Mouse (Mus musculus): ENCODE measurements around the gene Wasf3. TPM values are rescaled to one million over a fixed set of nuclear protein-coding genes. Genes with fewer than 3 reads are reported as not detected.

Wasf3 gene
- polyA plus RNA-seq, 1 experiment from 2014 or later = 1.0 TPM

DNA sequence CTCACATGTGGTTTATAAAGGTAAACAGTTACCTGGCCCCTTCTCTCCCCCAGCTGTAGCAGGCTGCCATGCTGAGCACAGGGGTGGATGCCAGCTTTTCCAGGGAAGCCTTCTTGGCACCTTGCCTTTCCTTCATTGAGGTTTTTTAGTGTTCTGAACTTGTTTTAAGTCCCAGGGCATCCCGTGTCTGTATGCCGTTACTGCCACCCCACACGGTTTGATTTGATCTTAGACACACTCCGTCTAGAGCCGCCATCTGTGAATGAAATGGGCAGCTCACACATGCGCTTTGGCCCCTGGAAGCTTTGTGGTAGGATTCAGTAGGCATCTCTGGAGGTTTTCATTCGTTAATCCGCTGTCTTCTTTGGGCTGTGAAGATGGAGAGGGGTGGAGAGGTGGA, 23.8 kb downstream of the Wasf3 start:
- H3K27ac ChIP-seq (ENCODE audit: low read length) = no peak overlapping the region
- H3K9me3 ChIP-seq (ENCODE audit: control insufficient read depth, low read length) = no peaks in the 10 kb centered on the region
- no peaks in the 10 kb centered on the region for H3K27me3 ChIP-seq (ENCODE audit: control insufficient read depth, insufficient read depth, low read depth, low read length)
- H3K4me3 ChIP-seq (ENCODE audit: low read length) = no peak overlapping the region
- no peak overlapping the region for H3K9ac ChIP-seq (ENCODE audit: low read length)
- 0 out of 2 replicates have a peak, but pooled peaks cover 3% of the 10 kb centered on the region for H3K4me1 ChIP-seq (replicated peaks; ENCODE audit: control insufficient read depth, insufficient read depth, low read length)
- no peak for ATAC-seq (ENCODE audit: low read depth)
- WGBS = 70% methylated on average over 8 of the region's 8 CpGs
- H3K36me3 ChIP-seq (ENCODE audit: control insufficient read depth, insufficient read depth, low read length) = no peaks in the 10 kb centered on the region
- H3K4me2 ChIP-seq (ENCODE audit: low read depth, low read length) = no peak overlapping the region

GRCm38 (mm10) chr5:146410821-146411220, 26.0 kb downstream of the Wasf3 start:
- no peaks in the 10 kb centered on the region for H3K27me3 ChIP-seq (ENCODE audit: control insufficient read depth, insufficient read depth, low read depth, low read length)
- H3K36me3 ChIP-seq (ENCODE audit: control insufficient read depth, insufficient read depth, low read length) = no peaks in the 10 kb centered on the region
- H3K27ac ChIP-seq (ENCODE audit: low read length) = no peak overlapping the region
- no peak for ATAC-seq (ENCODE audit: low read depth)
- no peak overlapping the region for H3K4me2 ChIP-seq (ENCODE audit: low read depth, low read length)
- no peaks in the 10 kb centered on the region for H3K9me3 ChIP-seq (ENCODE audit: control insufficient read depth, low read length)
- WGBS = 83% methylated on average over 4 of the region's 4 CpGs
- H3K4me3 ChIP-seq (ENCODE audit: low read length) = no peak overlapping the region
- H3K4me1 ChIP-seq (replicated peaks; ENCODE audit: control insufficient read depth, insufficient read depth, low read length) = 0 out of 2 replicates have a peak, but pooled peaks cover 3% of the 10 kb centered on the region
- H3K9ac ChIP-seq (ENCODE audit: low read length) = no peak overlapping the region

GRCm38 (mm10) chr5:146412743-146413430, 28.1 kb downstream of the Wasf3 start:
- H3K4me3 ChIP-seq (ENCODE audit: low read length) = no peak overlapping the region
- H3K9me3 ChIP-seq (ENCODE audit: control insufficient read depth, low read length) = no peaks in the 10 kb centered on the region
- no peak overlapping the region for H3K27ac ChIP-seq (ENCODE audit: low read length)
- no peak overlapping the region for H3K9ac ChIP-seq (ENCODE audit: low read length)
- H3K4me2 ChIP-seq (ENCODE audit: low read depth, low read length) = no peak overlapping the region
- H3K36me3 ChIP-seq (ENCODE audit: control insufficient read depth, insufficient read depth, low read length) = no peaks in the 10 kb centered on the region
- 53% methylated on average over 15 of the region's 15 CpGs for WGBS
- H3K27me3 ChIP-seq (ENCODE audit: control insufficient read depth, insufficient read depth, low read depth, low read length) = no peaks in the 10 kb centered on the region
- no peak for ATAC-seq (ENCODE audit: low read depth)
- 0 out of 2 replicates have a peak, but pooled peaks cover 3% of the 10 kb centered on the region for H3K4me1 ChIP-seq (replicated peaks; ENCODE audit: control insufficient read depth, insufficient read depth, low read length)

GRCm38 (mm10) chr5:146414611-146415010, 29.8 kb downstream of the Wasf3 start:
- Histone ChIP-seq H3K9me3 (ENCODE audit: control insufficient read depth, low read length) (no peaks in the 10 kb centered on the region), H3K4me3 (ENCODE audit: low read length) (no peak overlapping the region), H3K4me2 (ENCODE audit: low read depth, low read length) (no peak overlapping the region), H3K27me3 (ENCODE audit: control insufficient read depth, insufficient read depth, low read depth, low read length) (no peaks in the 10 kb centered on the region), H3K27ac (ENCODE audit: low read length) (no peak overlapping the region), H3K9ac (ENCODE audit: low read length) (no peak overlapping the region), H3K4me1 (replicated peaks; ENCODE audit: control insufficient read depth, insufficient read depth, low read length) (0 out of 2 replicates have a peak, but pooled peaks cover 5% of the 10 kb centered on the region), H3K36me3 (ENCODE audit: control insufficient read depth, insufficient read depth, low read length) (no peaks in the 10 kb centered on the region)
- WGBS = 77% methylated on average over 4 of the region's 4 CpGs
- ATAC-seq (ENCODE audit: low read depth) = no peak

GRCm38 (mm10) chr5:146415218-146415617, 30.4 kb downstream of the Wasf3 start:
- Histone ChIP-seq H3K9ac (ENCODE audit: low read length) (no peak overlapping the region), H3K4me3 (ENCODE audit: low read length) (no peak overlapping the region), H3K27ac (ENCODE audit: low read length) (no peak overlapping the region), H3K36me3 (ENCODE audit: control insufficient read depth, insufficient read depth, low read length) (no peaks in the 10 kb centered on the region), H3K27me3 (ENCODE audit: control insufficient read depth, insufficient read depth, low read depth, low read length) (no peaks in the 10 kb centered on the region), H3K9me3 (ENCODE audit: control insufficient read depth, low read length) (no peaks in the 10 kb centered on the region), H3K4me2 (ENCODE audit: low read depth, low read length) (no peak overlapping the region), H3K4me1 (replicated peaks; ENCODE audit: control insufficient read depth, insufficient read depth, low read length) (0 out of 2 replicates have a peak, but pooled peaks cover 5% of the 10 kb centered on the region)
- ATAC-seq (ENCODE audit: low read depth) = no peak
- 78% methylated on average over 12 of the region's 12 CpGs for WGBS

- no peaks in the 10 kb centered on the region for H3K36me3 ChIP-seq (ENCODE audit: control insufficient read depth, insufficient read depth, low read length)
- H3K4me1 ChIP-seq (replicated peaks; ENCODE audit: control insufficient read depth, insufficient read depth, low read length) = 0 out of 2 replicates have a peak, but pooled peaks cover 5% of the 10 kb centered on the region
- no peaks in the 10 kb centered on the region for H3K9me3 ChIP-seq (ENCODE audit: control insufficient read depth, low read length)
- H3K27ac ChIP-seq (ENCODE audit: low read length) = no peak overlapping the region
- WGBS = 66% methylated on average over 20 of the region's 20 CpGs
- H3K27me3 ChIP-seq (ENCODE audit: control insufficient read depth, insufficient read depth, low read depth, low read length) = no peaks in the 10 kb centered on the region
- no peak overlapping the region for H3K4me3 ChIP-seq (ENCODE audit: low read length)
- no peak overlapping the region for H3K4me2 ChIP-seq (ENCODE audit: low read depth, low read length)
- no peak for ATAC-seq (ENCODE audit: low read depth)
- H3K9ac ChIP-seq (ENCODE audit: low read length) = no peak overlapping the region
Measured at GRCm38 (mm10) chr5:146416331-146417110, 31.7 kb downstream of the Wasf3 start.

DNA sequence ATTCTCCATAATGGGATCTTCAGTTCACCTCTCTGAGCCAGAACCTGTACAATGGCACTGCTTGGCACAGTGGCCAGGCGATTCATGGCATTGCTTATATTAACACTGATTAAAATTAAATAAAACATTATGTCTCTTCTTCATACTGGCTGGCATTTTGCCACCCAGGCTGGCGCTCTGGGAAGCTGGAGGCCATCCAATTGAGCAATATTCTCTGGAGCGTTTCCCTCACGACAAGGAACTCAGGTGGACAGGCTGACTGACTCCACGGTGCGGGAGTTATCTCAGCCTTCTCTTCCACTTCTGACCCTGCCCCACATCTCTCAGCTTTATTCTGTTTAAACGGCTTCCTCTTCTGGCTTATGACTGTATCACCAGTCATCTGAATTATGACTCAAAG, 33.3 kb downstream of the Wasf3 start:
- no peaks in the 10 kb centered on the region for H3K9me3 ChIP-seq (ENCODE audit: control insufficient read depth, low read length)
- H3K36me3 ChIP-seq (ENCODE audit: control insufficient read depth, insufficient read depth, low read length) = no peaks in the 10 kb centered on the region
- no peak overlapping the region for H3K9ac ChIP-seq (ENCODE audit: low read length)
- no peak overlapping the region for H3K27ac ChIP-seq (ENCODE audit: low read length)
- WGBS = 50% methylated on average over 7 of the region's 7 CpGs
- no peak for ATAC-seq (ENCODE audit: low read depth)
- no peaks in the 10 kb centered on the region for H3K27me3 ChIP-seq (ENCODE audit: control insufficient read depth, insufficient read depth, low read depth, low read length)
- H3K4me3 ChIP-seq (ENCODE audit: low read length) = no peak overlapping the region
- 0 out of 2 replicates have a peak, but pooled peaks cover 4% of the 10 kb centered on the region for H3K4me1 ChIP-seq (replicated peaks; ENCODE audit: control insufficient read depth, insufficient read depth, low read length)
- H3K4me2 ChIP-seq (ENCODE audit: low read depth, low read length) = no peak overlapping the region

GRCm38 (mm10) chr5:146420081-146420480, 35.3 kb downstream of the Wasf3 start:
- 0 out of 2 replicates have a peak, but pooled peaks have one; percentile 4 for ATAC-seq (ENCODE audit: low read depth)
- no peaks in the 10 kb centered on the region for H3K36me3 ChIP-seq (ENCODE audit: control insufficient read depth, insufficient read depth, low read length)
- H3K4me1 ChIP-seq (replicated peaks; ENCODE audit: control insufficient read depth, insufficient read depth, low read length) = 0 out of 2 replicates have a peak, but pooled peaks cover 2% of the 10 kb centered on the region
- H3K4me3 ChIP-seq (ENCODE audit: low read length) = no peak overlapping the region
- H3K27ac ChIP-seq (ENCODE audit: low read length) = no peak overlapping the region
- H3K9ac ChIP-seq (ENCODE audit: low read length) = no peak overlapping the region
- no peaks in the 10 kb centered on the region for H3K9me3 ChIP-seq (ENCODE audit: control insufficient read depth, low read length)
- WGBS = 49% methylated on average over 1 of the region's 1 CpGs
- no peaks in the 10 kb centered on the region for H3K27me3 ChIP-seq (ENCODE audit: control insufficient read depth, insufficient read depth, low read depth, low read length)
- H3K4me2 ChIP-seq (ENCODE audit: low read depth, low read length) = no peak overlapping the region

DNA sequence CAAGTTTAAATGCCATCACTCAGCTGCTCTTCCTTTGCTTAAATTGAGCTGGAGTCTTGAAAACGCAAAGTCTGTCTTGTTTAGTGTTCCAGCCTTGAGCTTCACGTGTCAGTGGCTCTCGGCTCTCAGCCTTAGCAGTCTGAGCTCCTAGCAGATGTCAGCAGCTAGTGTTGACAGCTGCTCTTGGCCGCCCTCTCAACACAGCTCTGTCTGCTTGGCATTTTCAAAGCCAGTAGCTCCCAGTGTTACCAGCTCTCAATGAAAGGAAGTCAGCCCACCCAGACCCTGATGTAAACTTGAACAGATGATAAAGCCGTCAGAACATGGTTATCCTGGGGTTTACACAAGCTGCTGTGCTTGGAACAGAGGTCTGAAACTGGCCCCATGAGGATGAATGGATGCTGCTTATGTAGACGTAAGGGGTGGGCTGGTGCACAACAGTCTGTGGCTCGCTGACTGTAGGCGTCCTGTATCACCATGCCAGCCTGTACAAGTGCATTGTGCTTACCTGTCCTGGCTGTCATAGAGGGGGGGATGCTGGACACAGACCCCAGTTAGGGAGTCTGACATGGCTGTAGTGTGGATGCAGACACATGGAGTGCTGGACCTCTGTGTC, 40.0 kb downstream of the Wasf3 start:
- H3K4me3 ChIP-seq (ENCODE audit: low read length) = no peak overlapping the region
- H3K36me3 ChIP-seq (ENCODE audit: control insufficient read depth, insufficient read depth, low read length) = no peaks in the 10 kb centered on the region
- H3K9me3 ChIP-seq (ENCODE audit: control insufficient read depth, low read length) = no peaks in the 10 kb centered on the region
- H3K4me1 ChIP-seq (replicated peaks; ENCODE audit: control insufficient read depth, insufficient read depth, low read length) = no peaks in the 10 kb centered on the region
- no peaks in the 10 kb centered on the region for H3K27me3 ChIP-seq (ENCODE audit: control insufficient read depth, insufficient read depth, low read depth, low read length)
- ATAC-seq (ENCODE audit: low read depth) = peak; percentile 75
- H3K4me2 ChIP-seq (ENCODE audit: low read depth, low read length) = no peak overlapping the region
- no peak overlapping the region for H3K9ac ChIP-seq (ENCODE audit: low read length)
- no peak overlapping the region for H3K27ac ChIP-seq (ENCODE audit: low read length)
- 47% methylated on average over 8 of the region's 8 CpGs for WGBS
